Mouse (Mus musculus): Measurements from ENCODE around the gene Nr5a2. TPM values are rescaled to one million over a fixed set of nuclear protein-coding genes. Genes with fewer than 3 reads are reported as not detected.

The Nr5a2 gene
- polyA plus RNA-seq, 1 experiment = 33.9 TPM

- Histone ChIP-seq H3K4me1 (ENCODE audit: control insufficient read depth, insufficient read depth, low read length) (no peaks in the 10 kb centered on the region), H3K9me3 (replicated peaks; ENCODE audit: control insufficient read depth, insufficient read depth, low read length, poor library complexity, severe bottlenecking) (no peaks in the 10 kb centered on the region), H3K4me3 (ENCODE audit: low read depth, low read length) (no peak overlapping the region; the same call in 1 of the 2 replicates), H3K27me3 (ENCODE audit: control insufficient read depth, insufficient read depth, low read length, poor library complexity, severe bottlenecking) (no peaks in the 10 kb centered on the region), H3K27ac (ENCODE audit: insufficient read depth, low read length) (peak overlapping the region; percentile 21), H3K9ac (ENCODE audit: low read depth, poor library complexity, severe bottlenecking) (peak overlapping the region; percentile 60), H3K36me3 (ENCODE audit: control insufficient read depth, insufficient read depth, low read length, poor library complexity, severe bottlenecking) (no peaks in the 10 kb centered on the region)
- no peak for TF ChIP-seq EP300 (IDR thresholded peaks at IDR 0.05; ENCODE audit: insufficient read depth, low read depth, low read length)
- no peak for TF ChIP-seq CTCF (IDR thresholded peaks at IDR 0.05; ENCODE audit: low read depth, low read length)
- no peak for TF ChIP-seq POLR2A (IDR thresholded peaks at IDR 0.05; ENCODE audit: insufficient read depth, low read length)
Observed at GRCm38 (mm10) chr1:136958666-136959065, 1.6 kb downstream of the Nr5a2 start.

GRCm38 (mm10) chr1:136958185-136958584 lies 2.1 kb downstream of the Nr5a2 start:
- Histone ChIP-seq H3K4me1 (ENCODE audit: control insufficient read depth, insufficient read depth, low read length) (no peaks in the 10 kb centered on the region), H3K36me3 (ENCODE audit: control insufficient read depth, insufficient read depth, low read length, poor library complexity, severe bottlenecking) (no peaks in the 10 kb centered on the region), H3K27me3 (ENCODE audit: control insufficient read depth, insufficient read depth, low read length, poor library complexity, severe bottlenecking) (no peaks in the 10 kb centered on the region), H3K4me3 (ENCODE audit: low read depth, low read length) (peak overlapping the region; percentile 61), H3K27ac (ENCODE audit: insufficient read depth, low read length) (peak overlapping the region; percentile 84), H3K9ac (ENCODE audit: low read depth, poor library complexity, severe bottlenecking) (peak overlapping the region; percentile 60), H3K9me3 (replicated peaks; ENCODE audit: control insufficient read depth, insufficient read depth, low read length, poor library complexity, severe bottlenecking) (no peaks in the 10 kb centered on the region)
- TF ChIP-seq CTCF (IDR thresholded peaks at IDR 0.05; ENCODE audit: low read depth, low read length) (no peak), POLR2A (IDR thresholded peaks at IDR 0.05; ENCODE audit: insufficient read depth, low read length) (no peak), EP300 (IDR thresholded peaks at IDR 0.05; ENCODE audit: insufficient read depth, low read depth, low read length) (0 out of 2 replicates have a peak, but pooled peaks have one; percentile 15)

GRCm38 (mm10) chr1:136957696-136958095 lies 2.6 kb downstream of the Nr5a2 start:
- Histone ChIP-seq H3K4me1 (ENCODE audit: control insufficient read depth, insufficient read depth, low read length) (no peaks in the 10 kb centered on the region), H3K4me3 (ENCODE audit: low read depth, low read length) (peak overlapping the region; percentile 21; the same call in 1 of the 2 replicates), H3K27me3 (ENCODE audit: control insufficient read depth, insufficient read depth, low read length, poor library complexity, severe bottlenecking) (no peaks in the 10 kb centered on the region), H3K27ac (ENCODE audit: insufficient read depth, low read length) (peak overlapping the region; percentile 84), H3K9me3 (replicated peaks; ENCODE audit: control insufficient read depth, insufficient read depth, low read length, poor library complexity, severe bottlenecking) (no peaks in the 10 kb centered on the region), H3K36me3 (ENCODE audit: control insufficient read depth, insufficient read depth, low read length, poor library complexity, severe bottlenecking) (no peaks in the 10 kb centered on the region), H3K9ac (ENCODE audit: low read depth, poor library complexity, severe bottlenecking) (peak overlapping the region; percentile 60)
- TF ChIP-seq POLR2A (IDR thresholded peaks at IDR 0.05; ENCODE audit: insufficient read depth, low read length) (no peak), CTCF (IDR thresholded peaks at IDR 0.05; ENCODE audit: low read depth, low read length) (no peak), EP300 (IDR thresholded peaks at IDR 0.05; ENCODE audit: insufficient read depth, low read depth, low read length) (no peak)

GRCm38 (mm10) chr1:136954108-136954494 lies 6.1 kb downstream of the Nr5a2 start:
- TF ChIP-seq POLR2A (IDR thresholded peaks at IDR 0.05; ENCODE audit: insufficient read depth, low read length) = no peak
- no peak for TF ChIP-seq CTCF (IDR thresholded peaks at IDR 0.05; ENCODE audit: low read depth, low read length)
- no peak for TF ChIP-seq EP300 (IDR thresholded peaks at IDR 0.05; ENCODE audit: insufficient read depth, low read depth, low read length)
- Histone ChIP-seq H3K4me3 (ENCODE audit: low read depth, low read length) (no peak overlapping the region), H3K9ac (ENCODE audit: low read depth, poor library complexity, severe bottlenecking) (peak overlapping the region; percentile 38), H3K4me1 (ENCODE audit: control insufficient read depth, insufficient read depth, low read length) (peaks cover 3% of the 10 kb centered on the region), H3K9me3 (replicated peaks; ENCODE audit: control insufficient read depth, insufficient read depth, low read length, poor library complexity, severe bottlenecking) (no peaks in the 10 kb centered on the region), H3K27ac (ENCODE audit: insufficient read depth, low read length) (peak overlapping the region; percentile 95), H3K36me3 (ENCODE audit: control insufficient read depth, insufficient read depth, low read length, poor library complexity, severe bottlenecking) (no peaks in the 10 kb centered on the region), H3K27me3 (ENCODE audit: control insufficient read depth, insufficient read depth, low read length, poor library complexity, severe bottlenecking) (no peaks in the 10 kb centered on the region)

GRCm38 (mm10) chr1:136953444-136954107 lies 6.7 kb downstream of the Nr5a2 start:
- Histone ChIP-seq H3K36me3 (ENCODE audit: control insufficient read depth, insufficient read depth, low read length, poor library complexity, severe bottlenecking) (no peaks in the 10 kb centered on the region), H3K4me3 (ENCODE audit: low read depth, low read length) (0 out of 2 replicates have a peak overlapping the region, but pooled peaks have one; percentile 19), H3K9me3 (replicated peaks; ENCODE audit: control insufficient read depth, insufficient read depth, low read length, poor library complexity, severe bottlenecking) (no peaks in the 10 kb centered on the region), H3K27ac (ENCODE audit: insufficient read depth, low read length) (peak overlapping the region; percentile 95), H3K4me1 (ENCODE audit: control insufficient read depth, insufficient read depth, low read length) (peaks cover 3% of the 10 kb centered on the region), H3K27me3 (ENCODE audit: control insufficient read depth, insufficient read depth, low read length, poor library complexity, severe bottlenecking) (no peaks in the 10 kb centered on the region), H3K9ac (ENCODE audit: low read depth, poor library complexity, severe bottlenecking) (peak overlapping the region; percentile 66)
- no peak for TF ChIP-seq POLR2A (IDR thresholded peaks at IDR 0.05; ENCODE audit: insufficient read depth, low read length)
- peak; percentile 92 for TF ChIP-seq EP300 (IDR thresholded peaks at IDR 0.05; ENCODE audit: insufficient read depth, low read depth, low read length)
- TF ChIP-seq CTCF (IDR thresholded peaks at IDR 0.05; ENCODE audit: low read depth, low read length) = no peak

DNA sequence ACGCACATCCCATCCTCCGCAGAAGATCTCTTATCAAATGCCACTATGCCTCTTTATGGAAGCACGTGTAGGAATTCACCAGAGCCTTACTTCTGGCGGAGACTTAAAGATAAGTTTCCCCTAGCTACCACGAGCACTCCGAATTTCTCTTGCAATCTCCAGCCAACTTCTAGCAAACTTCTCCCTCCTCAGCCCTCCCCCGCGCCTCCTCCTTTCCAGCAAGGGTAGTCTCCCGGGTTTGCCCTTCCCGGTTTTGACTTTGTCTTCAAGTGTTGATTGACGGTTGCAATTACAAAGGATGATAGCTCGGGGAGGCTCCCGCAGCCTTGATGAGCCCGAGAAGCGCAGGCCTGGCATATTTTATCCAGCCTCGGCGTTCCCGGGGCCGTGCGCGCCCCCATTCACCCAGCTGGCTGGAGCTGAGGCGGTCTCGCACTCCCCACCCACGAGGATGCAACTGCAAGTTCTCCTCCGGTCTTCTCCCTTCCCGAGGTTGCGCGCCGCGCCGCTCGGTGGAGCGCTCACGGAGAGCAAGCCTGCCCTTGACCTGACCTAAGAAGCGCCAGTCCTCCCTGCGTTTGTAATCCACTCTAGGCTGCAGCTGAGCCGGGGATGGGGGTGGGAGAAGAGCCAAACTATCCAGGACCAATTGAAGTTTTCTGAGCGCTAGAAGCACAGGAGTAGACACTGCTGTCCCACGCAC lies 7.5 kb downstream of the Nr5a2 start:
- Histone ChIP-seq H3K4me1 (ENCODE audit: control insufficient read depth, insufficient read depth, low read length) (peaks cover 3% of the 10 kb centered on the region), H3K4me3 (ENCODE audit: low read depth, low read length) (peak overlapping the region; percentile 71), H3K27me3 (ENCODE audit: control insufficient read depth, insufficient read depth, low read length, poor library complexity, severe bottlenecking) (no peaks in the 10 kb centered on the region), H3K9me3 (replicated peaks; ENCODE audit: control insufficient read depth, insufficient read depth, low read length, poor library complexity, severe bottlenecking) (no peaks in the 10 kb centered on the region), H3K27ac (ENCODE audit: insufficient read depth, low read length) (peak overlapping the region; percentile 62), H3K9ac (ENCODE audit: low read depth, poor library complexity, severe bottlenecking) (peak overlapping the region; percentile 66), H3K36me3 (ENCODE audit: control insufficient read depth, insufficient read depth, low read length, poor library complexity, severe bottlenecking) (no peaks in the 10 kb centered on the region)
- TF ChIP-seq EP300 (IDR thresholded peaks at IDR 0.05; ENCODE audit: insufficient read depth, low read depth, low read length) (peak; percentile 69; the same call in 1 of the 2 replicates), CTCF (IDR thresholded peaks at IDR 0.05; ENCODE audit: low read depth, low read length) (no peak)
